Mouse (Mus musculus) brown adipose tissue, adult 24 weeks (tissue): ENCODE results near the gene Lipm. TPM values are rescaled to one million over a fixed set of nuclear protein-coding genes. Genes with fewer than 3 reads are reported as not detected.

Experiments
- H3K27ac ChIP-seq: fragments of 200-500 bp; replicated peaks from 2 replicates; pipeline ENCODE4 v1.5.1; 2012; ENCODE audit warnings: low read depth, mild to moderate bottlenecking, low read length
- H3K4me1 ChIP-seq: fragments of 200-500 bp; 2 replicates; pipeline ENCODE4 v1.6.1; 2012; ENCODE audit warnings: low read length, mixed read lengths; ENCODE audit not compliant: control insufficient read depth, insufficient read depth, insufficient read length
- H3K4me3 ChIP-seq: fragments of 200-500 bp; 2 replicates; pipeline ENCODE4 v1.5.1; 2012; ENCODE audit warnings: low read depth, mild to moderate bottlenecking, low read length, moderate library complexity; ENCODE audit not compliant: insufficient read depth
- polyA plus RNA-seq: library from polyadenylated mRNA; stranded (reverse); fragments of >200 nt; gene quantifications from 2 replicates; pipeline ENCODE4 v1.2.4, GENCODE M21; 2012; ENCODE audit not compliant: missing spikeins, insufficient read depth, insufficient read length

Lipm gene
- polyA plus RNA-seq, 1 experiment = not detected

DNA sequence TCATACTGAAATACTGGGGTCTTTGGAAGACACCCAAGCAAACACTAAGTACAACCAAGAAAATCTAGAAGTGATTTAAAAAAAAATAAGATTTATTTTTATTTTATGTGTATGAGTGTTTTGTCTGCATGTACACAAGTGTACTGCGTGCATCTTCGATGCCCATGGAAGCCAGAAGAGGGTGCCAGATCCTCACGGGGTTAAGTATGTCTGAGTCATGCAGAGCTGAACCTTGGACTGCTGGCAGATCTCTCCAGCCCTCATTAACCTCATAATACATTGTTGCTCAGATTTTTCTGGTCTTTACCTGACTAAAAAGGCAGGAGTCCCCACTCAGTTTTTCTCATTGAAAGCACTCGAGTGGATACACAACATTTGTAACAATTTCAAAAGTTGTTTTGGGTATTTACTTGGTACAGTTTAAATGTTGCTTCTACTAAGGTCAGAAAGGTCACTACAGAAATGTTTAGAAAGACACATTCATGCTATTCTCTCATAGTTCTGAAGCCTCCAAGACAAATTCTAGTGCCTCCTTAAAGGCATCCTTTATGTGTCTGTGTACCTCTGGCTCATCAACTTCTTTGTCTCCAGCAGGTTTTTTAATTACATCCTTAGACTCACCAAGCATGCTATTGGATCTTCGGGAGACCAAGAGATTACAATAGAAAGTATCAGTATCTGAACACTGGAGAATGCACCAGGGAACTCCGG is 38.1 kb downstream of the Lipm start:
- Histone ChIP-seq H3K27ac (no peak overlapping the region), H3K4me1 (no peaks in the 10 kb centered on the region), H3K4me3 (no peak overlapping the region)

DNA sequence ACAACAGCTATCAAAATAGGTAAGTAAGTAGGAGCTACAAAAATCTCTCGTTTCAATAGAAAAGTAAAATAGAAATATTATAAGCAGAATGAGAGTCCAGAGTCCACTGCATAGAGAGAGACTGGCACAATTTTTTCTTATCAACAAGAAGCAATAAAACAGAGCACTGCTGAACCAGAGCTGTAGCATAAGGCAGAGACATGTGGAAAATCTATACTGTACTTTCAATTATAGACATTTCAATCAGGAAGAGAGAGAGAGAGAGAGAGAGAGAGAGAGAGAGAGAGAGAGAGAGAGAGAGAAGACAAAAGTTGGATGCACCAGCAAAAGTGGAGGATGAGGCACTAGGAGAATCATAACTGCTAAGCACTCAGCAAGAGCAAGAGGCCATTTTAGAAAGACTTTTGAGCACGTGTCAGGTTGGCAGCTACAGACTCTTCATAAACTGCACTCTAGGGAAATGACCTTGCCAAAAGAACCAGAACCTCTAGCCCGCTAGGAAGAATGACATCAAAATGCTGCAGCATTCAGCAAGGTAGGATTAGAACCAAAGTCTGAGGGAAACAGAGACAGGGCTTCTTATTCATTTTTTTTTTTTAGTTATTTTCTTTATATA is 38.8 kb downstream of the Lipm start:
- no peaks in the 10 kb centered on the region for H3K4me1 ChIP-seq
- H3K4me3 ChIP-seq = no peak overlapping the region
- H3K27ac ChIP-seq = no peak overlapping the region

DNA sequence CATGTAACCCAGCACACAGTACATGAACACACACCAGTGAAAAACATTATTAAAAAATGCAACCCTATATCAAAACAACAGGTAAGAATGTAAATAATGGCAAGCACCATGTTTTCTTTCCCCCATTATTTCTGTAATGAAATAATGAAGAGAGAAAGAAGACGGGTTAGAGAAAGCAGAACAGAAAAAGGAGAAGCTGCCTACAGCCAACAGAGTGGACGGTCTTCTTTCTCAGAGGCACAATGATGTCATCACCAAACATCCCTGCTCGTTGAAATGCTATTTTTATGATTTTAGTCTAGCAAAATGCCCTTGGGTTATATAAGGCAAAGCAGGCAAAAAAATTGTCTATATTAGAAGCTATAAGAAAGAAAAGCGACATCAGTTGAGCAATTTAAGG is 47.7 kb downstream of the Lipm start:
- Histone ChIP-seq H3K27ac (no peak overlapping the region), H3K4me1 (no peaks in the 10 kb centered on the region), H3K4me3 (no peak overlapping the region)

DNA sequence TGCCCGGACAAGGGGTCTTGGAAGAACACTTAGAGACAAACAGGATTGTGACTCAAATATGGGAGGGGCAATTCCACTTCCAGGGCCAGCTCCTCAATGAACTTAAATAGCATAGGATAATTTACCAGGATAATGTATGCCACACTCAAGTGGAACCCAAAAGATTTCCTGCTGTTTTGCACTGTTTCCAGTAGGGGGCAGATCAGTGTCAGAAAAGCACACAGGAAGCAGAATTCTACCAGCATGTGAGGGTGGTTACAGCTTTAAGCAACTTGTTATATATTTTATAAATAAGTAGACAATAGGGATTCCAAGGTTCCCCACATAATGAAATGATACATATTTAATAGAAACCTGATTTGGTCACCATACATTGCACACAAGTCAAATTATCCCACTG is 51.2 kb downstream of the Lipm start:
- H3K4me3 ChIP-seq = no peak overlapping the region
- no peaks in the 10 kb centered on the region for H3K4me1 ChIP-seq
- H3K27ac ChIP-seq = no peak overlapping the region

DNA sequence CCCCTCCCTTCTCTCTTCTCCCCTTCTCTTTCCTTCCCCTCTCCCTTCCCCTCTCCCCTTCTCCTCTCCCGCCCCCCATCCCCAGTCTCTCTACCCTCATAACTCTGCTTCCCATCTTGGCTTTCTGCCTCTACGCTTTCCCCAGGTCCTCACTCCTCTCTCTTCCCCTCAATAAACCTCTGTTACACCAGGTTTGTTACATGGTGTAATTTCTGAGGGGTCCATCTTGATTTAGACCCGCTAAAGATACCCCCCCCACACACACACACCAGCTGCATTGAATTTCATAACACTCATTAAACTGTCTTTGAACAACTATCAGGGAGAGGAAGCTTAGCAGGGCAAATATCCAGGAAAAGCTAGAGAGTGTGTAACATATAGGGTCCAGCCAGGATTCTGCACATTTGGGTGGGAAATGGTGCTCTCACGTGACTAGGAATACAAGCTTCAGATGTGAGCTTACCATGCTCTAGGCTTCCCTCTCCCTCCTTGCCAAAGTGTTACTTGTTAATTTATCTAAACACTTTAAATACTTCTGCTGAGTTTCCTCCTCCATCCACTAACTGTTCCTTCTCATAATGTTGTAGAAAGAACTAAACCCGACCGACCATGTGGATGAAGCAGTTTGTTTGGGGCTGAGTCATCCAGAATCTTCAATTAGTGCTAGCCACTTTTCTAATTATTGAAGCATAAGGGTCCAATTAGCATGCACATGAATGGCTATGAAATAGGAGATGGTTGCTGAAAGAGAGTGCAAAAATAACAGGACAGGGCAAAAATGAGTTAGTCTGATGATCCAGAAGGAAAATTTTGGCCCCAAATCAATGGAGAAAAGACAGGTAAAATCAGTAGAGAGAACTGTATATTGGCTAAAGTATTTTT is 52.8 kb downstream of the Lipm start:
- Histone ChIP-seq H3K4me1 (no peaks in the 10 kb centered on the region), H3K4me3 (no peak overlapping the region), H3K27ac (no peak overlapping the region)

DNA sequence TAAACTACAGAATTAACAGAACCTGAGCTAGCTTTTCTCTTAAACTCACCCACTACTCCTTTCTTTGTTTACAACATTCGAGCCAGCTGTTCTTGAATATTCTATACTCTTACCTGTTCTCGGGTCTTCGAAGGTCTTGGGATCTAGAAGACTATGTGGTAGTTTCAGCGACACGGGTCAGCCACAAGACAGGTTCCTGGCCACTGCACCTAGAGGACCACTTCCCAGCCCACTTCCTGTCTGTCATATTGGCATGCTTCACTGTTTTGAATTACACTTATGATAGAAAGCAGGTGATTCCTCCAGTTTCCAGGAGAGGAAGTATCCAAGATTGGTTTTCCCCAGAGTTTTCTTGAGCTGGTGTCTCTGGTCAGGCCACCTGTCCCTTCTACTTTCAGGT is 62.0 kb downstream of the Lipm start:
- no peak overlapping the region for H3K4me3 ChIP-seq
- H3K27ac ChIP-seq = no peak overlapping the region
- H3K4me1 ChIP-seq = no peaks in the 10 kb centered on the region; the same call in 1 of the 2 replicates

DNA sequence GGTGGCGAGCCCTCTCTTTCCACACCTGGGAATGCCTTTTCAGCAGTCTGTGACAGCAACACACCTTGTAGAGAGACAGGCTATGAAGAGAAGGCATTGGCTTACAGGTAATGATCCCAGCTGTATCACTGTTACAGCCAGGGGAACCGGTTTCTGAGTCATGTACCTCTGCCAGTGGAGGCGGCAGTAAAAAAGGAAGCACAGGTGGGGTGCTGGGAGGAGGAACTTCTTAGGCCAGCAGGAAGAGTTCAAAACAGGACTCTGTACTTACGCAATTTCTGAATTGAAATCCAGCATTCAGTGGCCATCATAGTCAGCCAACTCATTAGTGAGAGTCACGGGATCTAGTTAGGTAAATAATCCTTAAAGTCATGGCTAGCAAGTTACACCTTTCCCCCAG is 65.2 kb downstream of the Lipm start, which contains the start of gene Ankrd22:
TSS of gene Ankrd22 (minus strand) at position 163 of the 400 bp plus-strand sequence.
- no peaks in the 10 kb centered on the region; the same call in 1 of the 2 replicates for H3K4me1 ChIP-seq
- no peak within 1 kb of the TSS for H3K27ac ChIP-seq
- no peak within 1 kb of the TSS for H3K4me3 ChIP-seq

DNA sequence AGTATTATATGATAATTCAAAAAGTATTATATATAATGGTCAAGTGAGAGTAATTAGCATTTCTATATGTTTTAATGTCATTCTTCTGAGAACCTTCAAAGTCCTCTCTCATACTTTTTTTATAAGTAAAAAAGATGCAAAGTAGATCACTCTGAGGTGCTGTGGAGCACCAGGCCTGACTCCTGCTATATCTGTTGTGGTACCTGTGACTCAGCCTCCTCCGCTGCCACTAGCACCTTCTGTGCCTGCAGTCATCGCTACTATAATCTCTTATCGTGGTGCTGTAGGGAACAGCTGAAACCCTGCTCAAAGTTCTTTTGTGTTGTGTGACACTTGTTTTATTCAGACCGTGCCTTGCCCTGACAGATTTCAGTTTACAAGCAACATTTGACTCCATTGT is 65.7 kb downstream of the Lipm start:
- Histone ChIP-seq H3K4me1 (no peaks in the 10 kb centered on the region; the same call in 1 of the 2 replicates), H3K4me3 (no peak overlapping the region)

DNA sequence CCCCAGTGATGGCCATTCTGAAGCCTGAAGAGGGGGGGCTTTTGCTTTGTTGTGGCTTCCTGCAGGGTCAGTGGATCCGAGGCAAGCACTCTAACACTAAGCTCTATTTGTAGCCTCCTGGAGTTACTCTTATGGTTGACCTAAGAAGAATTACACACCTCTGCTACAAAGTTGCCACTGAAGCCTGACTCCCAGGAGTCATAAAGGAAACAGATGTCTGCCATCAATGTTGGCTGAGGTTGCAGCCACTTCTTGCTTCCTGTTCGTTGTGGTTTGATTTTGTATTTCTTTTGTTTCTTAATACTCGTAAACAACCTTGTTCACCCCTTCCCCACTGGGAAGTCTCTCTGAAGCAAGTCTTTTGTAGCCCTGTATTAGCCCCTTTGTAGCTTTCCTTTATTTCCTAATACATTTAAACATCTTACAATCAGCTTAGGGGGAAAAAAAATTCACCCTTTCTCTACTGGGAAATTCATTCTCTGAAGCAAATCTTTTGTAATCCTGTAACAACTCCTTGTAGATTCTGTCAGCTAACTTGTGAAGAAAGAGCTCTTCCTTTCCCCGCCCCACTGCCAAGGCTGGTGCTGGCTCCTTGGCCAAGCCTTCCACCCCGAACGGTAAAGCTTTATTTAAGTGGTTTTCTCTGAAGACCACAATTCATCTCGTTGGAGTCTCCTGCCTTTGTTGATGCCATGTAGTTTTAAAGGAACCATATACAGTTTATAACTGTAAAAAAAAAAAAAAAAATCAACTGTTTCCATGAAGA is 67.3 kb downstream of the Lipm start:
- Histone ChIP-seq H3K4me1 (no peaks in the 10 kb centered on the region; the same call in 1 of the 2 replicates), H3K4me3 (no peak overlapping the region), H3K27ac (no peak overlapping the region)

More for the DNA sequence above, 65.7 kb downstream of the Lipm start:
- no peak overlapping the region for H3K27ac ChIP-seq

DNA sequence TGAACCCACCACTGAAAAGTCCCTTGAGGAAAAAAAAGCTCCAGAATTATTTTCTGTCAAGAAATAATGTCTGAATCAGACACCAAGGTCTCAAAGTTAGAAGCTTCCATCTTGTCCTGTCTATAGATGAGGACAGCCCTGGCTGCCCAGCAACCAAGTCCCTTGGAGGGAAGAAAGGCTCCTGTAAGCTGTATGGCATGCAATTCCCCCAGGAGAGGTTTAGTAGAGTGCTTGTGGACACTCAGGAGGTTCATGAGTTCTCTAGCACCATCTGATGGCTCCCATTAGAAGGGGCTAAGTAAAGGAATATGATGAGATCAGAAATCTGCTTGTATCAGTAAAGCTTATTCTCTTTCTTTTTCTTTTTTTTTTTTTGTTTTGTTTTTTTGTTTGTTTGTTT is 68.4 kb downstream of the Lipm start:
- no peaks in the 10 kb centered on the region; the same call in 1 of the 2 replicates for H3K4me1 ChIP-seq
- H3K4me3 ChIP-seq = no peak overlapping the region
- no peak overlapping the region for H3K27ac ChIP-seq

DNA sequence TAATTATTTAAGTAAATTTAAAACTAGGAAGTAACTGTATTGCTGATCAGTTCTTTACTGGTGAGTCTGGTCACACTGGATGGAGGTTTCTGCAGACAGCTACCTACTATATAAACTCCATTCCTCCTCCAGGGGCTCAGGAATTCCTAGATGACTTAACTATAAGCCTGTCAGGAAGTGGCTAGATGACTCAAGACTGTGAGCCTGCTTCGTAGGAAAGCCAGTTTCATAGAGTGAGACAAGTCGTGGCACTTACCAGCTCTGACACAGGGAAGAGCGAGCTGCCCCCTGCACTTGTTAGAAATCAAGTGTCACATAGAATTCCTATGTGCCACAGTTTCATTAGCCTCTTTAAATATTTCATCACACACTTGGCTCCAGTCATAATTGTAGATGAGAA is 70.4 kb downstream of the Lipm start:
- H3K4me1 ChIP-seq = no peaks in the 10 kb centered on the region; the same call in 1 of the 2 replicates
- H3K4me3 ChIP-seq = no peak overlapping the region
- H3K27ac ChIP-seq = no peak overlapping the region

Other genes starting within 250 kb of the Lipm start
- gene Lipf, start 139.7 kb upstream of the Lipm start, polyA plus RNA-seq = not detected in 2 replicates
- gene Lipk, start 92.6 kb upstream of the Lipm start, polyA plus RNA-seq = not detected in 2 replicates
- not detected in 2 replicates for gene Lipn, start 33.6 kb upstream of the Lipm start, polyA plus RNA-seq
- not detected in 2 replicates for gene Ankrd22, start 65.1 kb downstream of the Lipm start, polyA plus RNA-seq
- gene Stambpl1, start 91.3 kb downstream of the Lipm start, polyA plus RNA-seq = 3.9 and 5.9 TPM in 2 replicates
- 24.5 and 30.0 TPM in 2 replicates for gene Acta2, start 154.7 kb downstream of the Lipm start, polyA plus RNA-seq
- 30.8 and 37.3 TPM in 2 replicates for gene Fas, start 189.7 kb downstream of the Lipm start, polyA plus RNA-seq